Mouse (Mus musculus) hindbrain, embryonic 15.5 days (tissue): ENCODE data around the gene Polrmt. TPM values are rescaled to one million over a fixed set of nuclear protein-coding genes. Genes with fewer than 3 reads are reported as not detected.

Source experiments
- ATAC-seq: fragments of 200-750 bp; cut with Nextera tagmentation; 2 replicates; pipeline ENCODE4 v1.8.0; 2017; ENCODE audit warnings: low read depth, moderate number of reproducible peaks, moderate TSS enrichment; ENCODE audit not compliant: low FRiP score
- H3K27ac ChIP-seq: fragments of 300-500 bp; sonication (generic); replicated peaks from 2 replicates; pipeline ENCODE4 v1.5.1; 2015; ENCODE audit warnings: mild to moderate bottlenecking, inconsistent platforms
- H3K27me3 ChIP-seq: fragments of 300-500 bp; sonication (generic); 2 replicates; pipeline ENCODE4 v1.6.1; 2015; ENCODE audit warnings: control low read depth, inconsistent platforms
- H3K36me3 ChIP-seq: fragments of 300-500 bp; sonication (generic); 2 replicates; pipeline ENCODE4 v1.6.1; 2015; ENCODE audit warnings: control low read depth, inconsistent platforms
- H3K4me1 ChIP-seq: fragments of 300-500 bp; sonication (generic); replicated peaks from 2 replicates; pipeline ENCODE4 v1.6.1; 2015; ENCODE audit warnings: control low read depth, inconsistent platforms
- H3K4me2 ChIP-seq: fragments of 300-500 bp; sonication (generic); 2 replicates; pipeline ENCODE4 v1.6.1; 2015; ENCODE audit warnings: moderate library complexity, mild to moderate bottlenecking, inconsistent platforms
- H3K4me3 ChIP-seq: fragments of 300-500 bp; sonication (generic); 2 replicates; pipeline ENCODE4 v1.5.1; 2015; ENCODE audit warnings: mild to moderate bottlenecking, inconsistent platforms
- H3K9ac ChIP-seq: fragments of 300-500 bp; sonication (generic); 2 replicates; pipeline ENCODE4 v1.6.1; 2015; ENCODE audit warnings: inconsistent platforms
- H3K9me3 ChIP-seq: fragments of 300-500 bp; sonication (generic); 2 replicates; pipeline ENCODE4 v1.6.1; 2016; ENCODE audit warnings: control low read depth, inconsistent platforms
- WGBS: fragments of 180-500 bp; shearing (Covaris S2); methylation state at CpG from one replicate; pipeline ENCODE4 v1.1.7; 2015; 5-methylcytosine and 5-hydroxymethylcytosine counted together
- polyA plus RNA-seq: library from polyadenylated mRNA; unstranded; fragments of >200 nt; fragmentation: Nextera tagmentation; extraction: Ambion mirVana; gene quantifications from 2 replicates; pipeline ENCODE4 v1.2.1, GENCODE M21; 2015

Polrmt gene
- polyA plus RNA-seq, 1 experiment from 2014 or later, result 43.0 TPM

GRCm38 (mm10) chr10:79689178-79689577 lies 57.2 kb downstream of the Polrmt start:
- no peak for ATAC-seq
- Histone ChIP-seq H3K4me3 (no peak overlapping the region), H3K4me1 (peaks cover 2% of the 10 kb centered on the region), H3K9me3 (no peaks in the 10 kb centered on the region), H3K9ac (no peak overlapping the region), H3K4me2 (no peak overlapping the region), H3K27ac (no peak overlapping the region), H3K27me3 (no peaks in the 10 kb centered on the region), H3K36me3 (peaks cover 46% of the 10 kb centered on the region)
- 100% methylated on average over 3 of the region's 3 CpGs for WGBS

- no peaks in the 10 kb centered on the region for H3K27me3 ChIP-seq
- H3K9me3 ChIP-seq, result no peaks in the 10 kb centered on the region
- WGBS, result 80% methylated on average over 4 of the region's 4 CpGs
- no peak within 1 kb of the TSS for H3K4me3 ChIP-seq
- ATAC-seq, result no peak
- H3K36me3 ChIP-seq, result peaks cover 46% of the 10 kb centered on the region
- H3K27ac ChIP-seq, result no peak within 1 kb of the TSS
- peaks cover 7% of the 10 kb centered on the region for H3K4me1 ChIP-seq
- no peak within 1 kb of the TSS for H3K4me2 ChIP-seq
- no peak within 1 kb of the TSS for H3K9ac ChIP-seq
These were observed 57.7 kb downstream of the Polrmt start, which contains the start of gene Gzmm for GRCm38 (mm10) chr10:79688720-79689119. Gzmm (plus strand) TSS chr10:79689020.

GRCm38 (mm10) chr10:79687513-79687912 lies 58.9 kb downstream of the Polrmt start:
- no peak overlapping the region for H3K27ac ChIP-seq
- no peak overlapping the region for H3K4me3 ChIP-seq
- no peaks in the 10 kb centered on the region for H3K9me3 ChIP-seq
- 98% methylated on average over 6 of the region's 6 CpGs for WGBS
- H3K9ac ChIP-seq, result no peak overlapping the region
- no peak overlapping the region for H3K4me2 ChIP-seq
- H3K4me1 ChIP-seq, result peaks cover 19% of the 10 kb centered on the region
- ATAC-seq, result no peak
- no peaks in the 10 kb centered on the region for H3K27me3 ChIP-seq
- peaks cover 46% of the 10 kb centered on the region for H3K36me3 ChIP-seq

- Histone ChIP-seq H3K27ac (no peak overlapping the region), H3K4me3 (no peak overlapping the region), H3K4me2 (no peak overlapping the region), H3K36me3 (peaks cover 46% of the 10 kb centered on the region), H3K27me3 (no peaks in the 10 kb centered on the region), H3K4me1 (peaks cover 19% of the 10 kb centered on the region), H3K9me3 (no peaks in the 10 kb centered on the region), H3K9ac (no peak overlapping the region)
- 95% methylated on average over 1 of the region's 1 CpGs for WGBS
- ATAC-seq, result no peak
These were observed 59.7 kb downstream of the Polrmt start for GRCm38 (mm10) chr10:79686691-79687090.

- Histone ChIP-seq H3K4me3 (no peak overlapping the region), H3K36me3 (peaks cover 46% of the 10 kb centered on the region), H3K4me2 (no peak overlapping the region), H3K4me1 (peaks cover 20% of the 10 kb centered on the region), H3K9me3 (no peaks in the 10 kb centered on the region), H3K27me3 (no peaks in the 10 kb centered on the region), H3K27ac (no peak overlapping the region), H3K9ac (no peak overlapping the region)
- WGBS, result 93% methylated on average over 2 of the region's 2 CpGs
- no peak for ATAC-seq
These were observed 60.2 kb downstream of the Polrmt start for GRCm38 (mm10) chr10:79686219-79686618.

Other genes with a start within 250 kb of the Polrmt start
- 17.7 and 21.9 TPM in 2 replicates for gene Plpp2, start 212.8 kb downstream of the Polrmt start, polyA plus RNA-seq
- gene Mier2, start 191.4 kb downstream of the Polrmt start, polyA plus RNA-seq, result 64.8 and 75.6 TPM in 2 replicates
- gene Theg, start 159.2 kb downstream of the Polrmt start, polyA plus RNA-seq, result not detected in 2 replicates
- 0.54 and 0.60 TPM in 2 replicates for gene C2cd4c, start 132.6 kb downstream of the Polrmt start, polyA plus RNA-seq
- 28.1 and 28.5 TPM in 2 replicates for gene Shc2, start 108.7 kb downstream of the Polrmt start, polyA plus RNA-seq
- gene Odf3l2, start 100.8 kb downstream of the Polrmt start, polyA plus RNA-seq, result 0.13 and 0.43 TPM in 2 replicates
- 0.87 and 1.2 TPM in 2 replicates for gene Madcam1, start 82.0 kb downstream of the Polrmt start, polyA plus RNA-seq
- 102 and 107 TPM in 2 replicates for gene Tpgs1, start 77.2 kb downstream of the Polrmt start, polyA plus RNA-seq
- gene Cdc34, start 64.4 kb downstream of the Polrmt start, polyA plus RNA-seq, result 82.4 and 91.7 TPM in 2 replicates
- gene Gzmm, start 57.6 kb downstream of the Polrmt start, polyA plus RNA-seq, result 1.3 and 1.4 TPM in 2 replicates
- 985 and 993 TPM in 2 replicates for gene Bsg, start 42.1 kb downstream of the Polrmt start, polyA plus RNA-seq
- gene Hcn2, start 29.9 kb downstream of the Polrmt start, polyA plus RNA-seq, result 2.6 and 2.8 TPM in 2 replicates
- 2.2 and 2.4 TPM in 2 replicates for gene Fgf22, start 8.5 kb upstream of the Polrmt start, polyA plus RNA-seq
- 103 and 125 TPM in 2 replicates for gene Rnf126, start 20.4 kb upstream of the Polrmt start, polyA plus RNA-seq
- 2.3 and 2.5 TPM in 2 replicates for gene Fstl3, start 30.7 kb upstream of the Polrmt start, polyA plus RNA-seq
- 0.27 and 0.28 TPM in 2 replicates for gene Prss57, start 44.4 kb upstream of the Polrmt start, polyA plus RNA-seq
- 277 and 303 TPM in 2 replicates for gene Palm, start 47.0 kb upstream of the Polrmt start, polyA plus RNA-seq
- 0.49 and 0.92 TPM in 2 replicates for gene Misp, start 74.4 kb upstream of the Polrmt start, polyA plus RNA-seq
- gene Ptbp1, start 107.8 kb upstream of the Polrmt start, polyA plus RNA-seq, result 74.8 and 77.1 TPM in 2 replicates
- gene Prtn3, start 127.9 kb upstream of the Polrmt start, polyA plus RNA-seq, result 11.0 and 11.3 TPM in 2 replicates
- gene Plppr3, start 128.1 kb upstream of the Polrmt start, polyA plus RNA-seq, result 383 and 417 TPM in 2 replicates
- 0.16 TPM in 1 of 2 replicates, not detected in the other for gene Elane, start 139.7 kb upstream of the Polrmt start, polyA plus RNA-seq
- not detected in 2 replicates for gene Cfd, start 144.3 kb upstream of the Polrmt start, polyA plus RNA-seq
- 51.2 and 54.2 TPM in 2 replicates for gene Med16, start 162.3 kb upstream of the Polrmt start, polyA plus RNA-seq
- gene Gm26602, start 164.3 kb upstream of the Polrmt start, polyA plus RNA-seq, result 3.0 TPM in 1 of 2 replicates, not detected in the other
- 2.7 and 3.1 TPM in 2 replicates for gene Kiss1r, start 170.4 kb upstream of the Polrmt start, polyA plus RNA-seq
- gene R3hdm4, start 174.6 kb upstream of the Polrmt start, polyA plus RNA-seq, result 258 and 289 TPM in 2 replicates
- gene Arid3a, start 180.5 kb upstream of the Polrmt start, polyA plus RNA-seq, result 2.9 and 3.2 TPM in 2 replicates
- gene Wdr18, start 213.6 kb upstream of the Polrmt start, polyA plus RNA-seq, result 93.6 and 94.7 TPM in 2 replicates
- gene Grin3b, start 224.1 kb upstream of the Polrmt start, polyA plus RNA-seq, result 0.29 and 0.34 TPM in 2 replicates
- 24.5 and 27.3 TPM in 2 replicates for gene Tmem259, start 237.7 kb upstream of the Polrmt start, polyA plus RNA-seq
- 29.4 and 33.6 TPM in 2 replicates for gene Cnn2, start 242.0 kb upstream of the Polrmt start, polyA plus RNA-seq
- 4.8 and 5.4 TPM in 2 replicates for gene Abca7, start 249.9 kb upstream of the Polrmt start, polyA plus RNA-seq